Mouse (Mus musculus) left cerebral cortex, adult 8-10 months (tissue): ENCODE results near the gene Gnb1l. TPM values are rescaled to one million over a fixed set of nuclear protein-coding genes. Genes with fewer than 3 reads are reported as not detected.
"Not testable (repeated sequence)": the region's sequence is repeated elsewhere in the genome, so short reads cannot be mapped to it uniquely, and the experiment has no call there.

Experiments
- DNase-seq, 2 experiments: peaks; one replicate each; pipeline ENCODE4 v3.0.0; 2022; ENCODE audit warnings: low spot score in 2 of 2
- total RNA-seq, 4 experiments: library from RNA; stranded (reverse); gene quantifications; 2 replicates each; pipeline ENCODE4 v1.2.4; 2022

The Gnb1l gene
- total RNA-seq, 4 experiments from 2014 or later = 4.9 to 5.7 (median 5.3) TPM

- DNase-seq = no peak
Observed at GRCm38 (mm10) chr16:18482431-18482830, 16.1 kb upstream of the Gnb1l start.

- DNase-seq = no peak
Observed at GRCm38 (mm10) chr16:18483839-18484238, 14.7 kb upstream of the Gnb1l start.

- no peak for DNase-seq
Observed at GRCm38 (mm10) chr16:18484386-18484785, 14.1 kb upstream of the Gnb1l start.

- DNase-seq = no peak
Observed at GRCm38 (mm10) chr16:18484794-18485435, 13.6 kb upstream of the Gnb1l start.

- DNase-seq = no peak
Observed at GRCm38 (mm10) chr16:18486126-18486525, 12.4 kb upstream of the Gnb1l start.

GRCm38 (mm10) chr16:18490281-18490680, 8.2 kb upstream of the Gnb1l start:
- DNase-seq = no peak

GRCm38 (mm10) chr16:18490894-18491293, 7.6 kb upstream of the Gnb1l start:
- DNase-seq = no peak

- DNase-seq = peak; percentile 24 to 55
Observed at GRCm38 (mm10) chr16:18497865-18498515, 523 bp upstream of the Gnb1l start.

- DNase-seq = peak in 1 of 2 experiments; percentile 21
Observed at GRCm38 (mm10) chr16:18498996-18499395, 483 bp downstream of the Gnb1l start.

- no peak for DNase-seq
Observed at GRCm38 (mm10) chr16:18501531-18501930, 3.0 kb downstream of the Gnb1l start.

GRCm38 (mm10) chr16:18503566-18504342, 5.2 kb downstream of the Gnb1l start:
- no peak for DNase-seq

- no peak for DNase-seq
Observed at GRCm38 (mm10) chr16:18506524-18507199, 8.1 kb downstream of the Gnb1l start.

GRCm38 (mm10) chr16:18507200-18507549, 8.7 kb downstream of the Gnb1l start:
- DNase-seq = no peak

GRCm38 (mm10) chr16:18511741-18512140, 13.2 kb downstream of the Gnb1l start:
- DNase-seq = no peak

- DNase-seq = no peak
Observed at GRCm38 (mm10) chr16:18513508-18513907, 15.0 kb downstream of the Gnb1l start.

GRCm38 (mm10) chr16:18518091-18518490, 19.6 kb downstream of the Gnb1l start:
- peak in 1 of 2 experiments; percentile 31 for DNase-seq

- DNase-seq = no peak
Observed at GRCm38 (mm10) chr16:18523563-18524245, 25.2 kb downstream of the Gnb1l start.

GRCm38 (mm10) chr16:18528656-18529055, 30.1 kb downstream of the Gnb1l start:
- no peak for DNase-seq

GRCm38 (mm10) chr16:18533061-18533460, 34.5 kb downstream of the Gnb1l start:
- not testable (repeated sequence) for DNase-seq

GRCm38 (mm10) chr16:18537407-18537990, 39.0 kb downstream of the Gnb1l start:
- DNase-seq = no peak

GRCm38 (mm10) chr16:18539281-18539680, 40.8 kb downstream of the Gnb1l start:
- DNase-seq = no peak
